Mouse (Mus musculus): ENCODE results near the gene Tsen34.

Tsen34 gene

GRCm38 (mm10) chr7:3692382-3692986 is at the start of gene Tsen34:
Tsen34 (plus strand) TSS chr7:3692863.
- no peak for DNase-seq

GRCm38 (mm10) chr7:3643412-3643811 is 49.3 kb upstream of the Tsen34 start:
- DNase-seq: no peak

- no peak for DNase-seq
These were observed 48.8 kb upstream of the Tsen34 start for GRCm38 (mm10) chr7:3643843-3644242.

- no peak for DNase-seq
These were observed 48.4 kb upstream of the Tsen34 start for GRCm38 (mm10) chr7:3644348-3644671.

DNA sequence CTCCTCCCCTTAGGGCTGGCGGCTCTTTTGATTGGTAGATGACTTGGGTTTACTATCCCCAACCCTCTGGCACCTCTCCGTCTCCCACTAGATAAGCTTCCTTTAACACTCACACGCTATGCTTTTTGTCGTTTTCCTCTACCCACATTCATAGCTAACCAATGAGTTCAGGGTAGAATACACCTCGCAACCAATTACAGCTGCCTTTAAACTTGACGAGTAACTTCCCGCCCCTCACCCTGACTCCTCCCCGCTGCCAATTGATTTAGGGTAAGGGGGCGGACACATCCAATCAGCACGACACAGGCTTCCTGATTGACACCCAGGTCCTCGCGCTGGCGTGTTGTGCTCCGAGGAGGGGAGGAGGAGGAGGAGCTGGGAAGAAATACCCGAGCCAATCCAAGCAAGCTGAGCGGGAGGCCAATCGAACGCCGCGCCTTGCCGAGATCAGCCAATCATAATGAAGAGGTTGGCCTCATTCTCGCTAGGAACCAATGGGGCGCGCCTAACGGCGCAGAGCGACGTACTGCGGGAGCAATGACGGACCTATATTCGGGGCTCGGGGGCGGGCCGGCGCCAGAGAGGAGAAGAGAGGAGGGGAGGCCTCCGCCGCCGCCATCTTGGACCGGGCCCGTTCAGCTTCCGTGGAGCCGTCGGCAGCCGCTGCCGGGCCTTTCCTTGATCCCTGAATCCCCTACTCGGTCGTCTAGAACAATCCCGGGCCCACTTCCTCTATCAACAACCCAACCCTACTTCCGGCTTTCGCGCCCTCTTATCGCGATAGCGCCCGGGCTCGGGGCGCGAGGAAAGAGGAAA is 47.8 kb upstream of the Tsen34 start, which contains the start of gene Cnot3:
TSS of gene Cnot3 (plus strand) at position 597 of the 816 bp plus-strand sequence.
- peak; percentile 98 for DNase-seq

DNA sequence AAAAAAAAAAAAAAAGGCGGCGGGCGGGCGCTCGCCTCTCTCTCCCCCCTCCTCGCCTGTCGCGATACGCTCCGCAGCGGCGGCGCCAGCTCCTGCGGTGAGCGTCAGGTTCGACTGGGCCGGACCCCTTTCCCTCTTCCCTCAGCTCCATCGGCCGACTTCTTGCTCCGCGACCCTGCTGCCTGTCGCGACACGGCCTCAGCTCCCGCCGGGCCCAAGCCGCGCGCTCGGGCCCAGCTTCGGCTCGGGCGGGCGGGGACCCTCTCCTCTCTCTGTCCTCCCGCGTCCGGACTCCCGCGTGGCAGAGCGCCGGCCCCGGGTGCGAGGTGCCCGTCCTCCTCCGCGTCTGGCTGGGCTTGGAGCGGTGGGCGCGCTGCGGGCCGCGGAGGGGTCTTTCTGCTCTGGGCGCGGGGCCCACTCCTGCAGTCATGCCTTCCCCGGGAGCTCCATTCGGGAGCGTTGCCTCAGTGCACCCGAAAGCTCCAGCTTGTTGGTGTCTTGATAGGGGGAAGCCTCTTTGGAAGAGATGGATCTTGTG is 47.1 kb upstream of the Tsen34 start:
- DNase-seq: no peak

DNA sequence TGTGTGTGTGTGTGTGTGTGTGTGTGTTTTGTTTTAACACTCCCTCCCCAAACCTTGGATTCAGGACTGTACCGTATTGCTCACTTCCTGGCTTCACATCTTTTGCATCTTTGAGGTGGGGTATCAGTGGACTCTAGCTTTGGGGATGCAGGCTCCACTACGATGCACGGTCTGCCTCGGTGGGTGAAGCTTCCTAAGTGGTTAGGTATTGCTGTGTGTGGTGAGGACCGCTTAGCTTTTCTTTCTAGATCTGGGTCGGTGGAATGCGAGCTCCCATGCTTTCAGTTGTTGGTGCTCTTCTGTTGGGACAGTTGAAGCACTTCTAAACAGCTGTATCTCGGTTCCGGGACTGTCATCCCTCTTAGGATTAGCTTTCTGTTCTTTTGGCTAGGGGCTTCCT is 46.5 kb upstream of the Tsen34 start:
- DNase-seq: no peak

GRCm38 (mm10) chr7:3646641-3647040 is 46.0 kb upstream of the Tsen34 start:
- DNase-seq: no peak

- DNase-seq: no peak
These were observed 35.7 kb upstream of the Tsen34 start for GRCm38 (mm10) chr7:3656966-3657365.

DNA sequence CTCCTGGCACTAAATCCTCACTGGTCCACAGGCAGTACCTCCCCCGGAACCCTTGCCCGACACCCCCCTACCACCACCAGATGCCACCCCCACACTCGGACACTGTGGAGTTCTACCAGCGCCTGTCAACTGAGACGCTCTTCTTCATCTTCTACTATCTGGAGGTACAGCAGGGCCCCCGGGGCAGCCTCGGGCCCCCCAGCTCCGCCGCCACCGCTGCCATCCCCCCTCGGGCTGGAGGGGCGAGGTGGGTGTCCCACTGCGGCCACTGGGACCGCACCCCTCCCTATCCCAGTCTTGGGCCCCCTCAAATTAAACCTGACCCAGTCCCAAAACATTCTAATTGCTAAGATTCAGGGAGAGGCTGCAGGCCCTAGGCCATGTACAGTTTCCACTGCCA is 34.1 kb upstream of the Tsen34 start:
- no peak for DNase-seq

DNA sequence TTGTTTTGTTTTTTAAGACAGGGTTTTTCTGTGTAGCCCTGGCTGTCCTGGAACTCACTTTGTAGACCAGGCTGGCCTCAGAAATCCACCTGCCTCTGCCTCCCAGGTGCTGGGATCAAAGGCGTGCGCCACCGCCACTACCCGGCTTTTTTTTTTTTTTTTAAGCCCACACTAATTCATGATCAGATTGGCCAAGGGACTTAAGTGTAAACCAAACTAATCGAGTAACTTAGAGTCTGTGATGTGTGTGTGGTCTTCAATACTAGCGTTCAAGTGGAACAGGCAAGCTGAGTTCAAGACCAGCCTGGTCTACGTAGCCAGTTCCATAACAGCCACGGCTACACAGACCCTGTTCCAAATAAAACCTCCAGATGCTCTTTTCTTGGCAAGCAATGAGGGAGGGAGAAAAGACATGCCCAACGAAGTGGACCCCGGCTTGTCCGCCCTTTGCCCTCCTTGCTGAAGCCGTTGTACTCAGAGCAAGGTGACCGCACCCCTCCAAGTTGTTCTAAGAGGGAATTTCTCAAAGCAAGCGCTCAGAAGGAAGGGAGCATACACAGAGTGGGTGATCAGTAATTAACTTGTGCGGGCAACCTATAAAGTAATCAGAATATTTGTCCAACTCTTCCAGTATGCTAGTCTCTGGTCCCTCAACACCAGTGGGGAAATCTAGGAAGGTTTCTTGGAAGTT is 28.0 kb upstream of the Tsen34 start:
- no peak for DNase-seq

GRCm38 (mm10) chr7:3665215-3666114 is 27.2 kb upstream of the Tsen34 start, which contains the start of gene Leng1:
Leng1 (minus strand) TSS chr7:3665840.
- peak; percentile 95 for DNase-seq

DNA sequence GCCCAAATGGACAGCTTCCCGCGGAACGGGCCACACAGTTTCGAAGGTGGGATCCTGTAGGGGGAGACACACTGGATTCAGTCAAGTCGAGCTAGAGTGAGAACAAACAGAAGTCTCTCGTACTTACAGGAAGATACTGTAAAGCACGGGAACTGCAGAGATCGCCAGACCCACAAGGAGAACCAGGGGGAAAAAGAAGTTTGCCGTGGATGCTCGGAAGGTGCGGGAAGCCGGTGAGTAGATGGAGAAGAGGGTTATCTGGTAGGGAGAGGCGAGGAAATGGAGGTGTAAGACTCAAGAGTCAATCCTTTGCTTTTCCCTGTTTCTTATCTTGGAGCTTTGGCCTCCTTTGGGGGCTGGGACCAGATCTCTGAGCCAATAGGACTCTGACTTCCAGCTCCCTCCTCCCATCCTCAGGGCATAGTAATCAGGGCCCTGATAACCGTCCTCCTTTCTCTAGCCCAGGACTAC is 25.7 kb upstream of the Tsen34 start:
- DNase-seq: no peak

DNA sequence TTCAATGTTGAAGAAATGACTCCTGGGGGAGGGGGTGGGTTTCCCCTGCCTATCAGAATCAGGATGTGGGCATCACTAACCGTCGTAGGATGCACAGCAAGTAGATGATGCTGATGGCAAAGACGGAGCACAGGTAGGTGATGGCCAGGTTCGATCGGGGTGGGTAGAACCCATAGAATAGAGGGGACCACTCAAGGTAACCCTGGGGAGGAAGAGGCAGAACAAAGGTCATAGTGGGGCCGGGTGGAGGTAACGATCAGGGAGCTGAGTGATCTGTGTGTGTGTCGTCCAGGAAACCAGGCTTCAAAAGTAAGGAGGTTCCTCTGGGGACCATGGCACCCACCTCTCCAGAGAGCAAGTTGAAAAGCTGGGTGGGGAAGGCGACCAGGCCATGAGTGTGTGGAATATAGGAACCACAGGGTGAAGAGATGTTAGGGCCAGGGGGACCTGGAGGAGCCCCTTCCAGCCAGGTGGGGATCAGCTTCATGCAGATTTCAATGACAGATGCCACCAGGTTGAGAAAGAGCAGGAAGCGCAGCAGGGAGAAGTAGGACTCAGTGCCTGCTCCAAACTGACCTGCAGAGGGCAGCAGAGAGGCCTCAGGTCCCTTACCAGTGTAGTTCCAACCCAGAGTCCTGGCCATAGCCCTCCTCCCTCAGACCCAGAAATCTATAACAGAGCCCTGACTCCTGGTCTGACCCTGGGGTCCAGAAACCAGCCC is 18.0 kb upstream of the Tsen34 start:
- peak; percentile 81 for DNase-seq

GRCm38 (mm10) chr7:3675228-3675548 is 17.5 kb upstream of the Tsen34 start:
- DNase-seq: no peak

DNA sequence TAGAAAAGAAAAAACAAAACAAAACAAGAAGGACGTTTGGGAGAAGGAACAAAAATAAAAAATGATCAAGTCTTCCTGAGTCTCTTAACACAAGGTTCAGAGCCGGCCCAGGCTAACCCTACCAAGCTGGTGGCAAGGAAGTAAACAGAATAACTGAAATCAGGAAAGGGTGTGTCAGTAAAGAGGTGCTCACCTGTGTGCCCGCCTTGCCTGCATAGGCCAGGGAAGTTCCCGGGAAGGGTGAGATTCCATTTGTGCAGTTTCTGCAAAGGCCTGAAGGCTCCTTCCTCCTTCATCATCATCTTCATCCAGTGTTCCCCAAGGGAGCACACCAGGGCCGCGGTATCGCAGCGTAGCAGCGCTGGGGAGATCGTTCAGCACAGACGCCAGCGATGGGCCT is 16.3 kb upstream of the Tsen34 start:
- DNase-seq: no peak

DNA sequence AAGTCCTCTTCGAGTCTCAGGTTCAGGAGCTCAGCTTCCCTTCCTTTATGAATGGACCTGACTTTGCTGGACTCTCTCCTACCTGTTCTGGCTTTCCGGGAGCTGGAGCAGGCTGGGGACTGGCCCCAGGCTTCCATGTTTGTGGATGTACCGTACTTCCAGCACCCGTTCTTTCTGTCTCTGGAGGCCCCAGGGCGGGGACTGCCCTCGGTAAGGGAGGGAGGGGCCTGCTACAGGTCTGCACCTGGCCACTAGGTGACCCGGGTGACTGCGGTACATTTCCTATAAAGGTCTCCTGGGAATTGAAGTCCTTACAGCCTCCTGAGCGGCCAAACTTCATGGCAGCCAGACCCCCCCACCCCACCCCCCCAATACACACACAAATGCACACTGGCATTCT is 15.3 kb upstream of the Tsen34 start, which contains the start of gene Tmc4:
TSS of gene Tmc4 (minus strand) at position 212 of the 400 bp plus-strand sequence.
- DNase-seq: no peak

DNA sequence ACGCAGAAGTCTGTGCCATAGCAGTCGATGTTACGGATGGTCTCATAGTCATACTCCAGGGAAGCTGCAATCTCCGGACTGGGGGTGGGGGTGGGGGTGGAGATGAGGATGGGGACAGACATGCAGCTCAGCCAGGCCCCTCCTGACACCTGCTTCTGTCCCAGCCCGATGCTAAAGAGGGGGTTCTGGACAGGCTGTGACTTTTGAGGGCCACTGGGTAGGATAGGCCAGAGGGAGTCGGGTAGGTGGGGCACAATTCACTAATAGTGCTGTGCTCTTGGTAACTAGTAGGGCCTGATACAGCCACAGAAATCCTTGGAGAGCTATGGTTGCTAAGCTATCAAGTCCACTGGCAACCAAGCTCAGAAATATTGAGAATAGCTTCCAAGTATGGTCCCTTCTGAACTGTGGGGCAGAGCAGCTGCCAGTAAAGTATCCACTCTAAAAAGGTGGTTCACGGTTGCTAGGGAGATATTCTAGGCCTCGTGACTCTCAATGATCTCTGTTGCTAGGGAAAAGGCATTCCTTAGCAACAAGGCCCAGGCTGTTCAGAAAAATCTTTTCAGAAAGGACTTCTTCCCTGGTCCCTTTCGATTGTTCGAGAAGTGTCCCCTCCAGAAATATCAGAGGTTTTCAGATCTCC is 8.6 kb upstream of the Tsen34 start:
- no peak for DNase-seq

DNA sequence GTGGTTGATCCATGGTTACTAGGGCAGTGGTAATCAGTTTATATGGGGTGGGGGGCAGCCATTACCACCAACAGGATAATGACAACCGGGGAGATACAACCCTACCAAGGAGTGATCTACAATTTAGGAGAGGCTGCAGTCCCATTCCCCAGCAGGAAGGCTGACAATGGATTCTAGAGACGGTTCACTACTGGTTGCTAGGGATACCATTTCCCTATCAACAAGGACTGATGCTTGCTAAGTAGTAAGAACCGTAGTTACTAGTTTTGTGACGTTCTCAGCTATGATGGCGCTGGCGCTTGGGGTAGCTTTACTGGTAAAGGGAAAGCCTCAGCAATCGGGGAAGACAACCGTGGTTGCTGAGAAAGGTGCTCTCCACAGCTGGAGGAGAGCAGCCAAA is 8.0 kb upstream of the Tsen34 start:
- no peak for DNase-seq

- DNase-seq: peak; percentile 59
These were observed 7.1 kb upstream of the Tsen34 start for GRCm38 (mm10) chr7:3685400-3686187.

Data from cerebellum, adult 8-10 months (tissue).